Mouse (Mus musculus) urinary bladder, postnatal 25 days (tissue): ENCODE results near the gene H60c.
A peak's percentile ranks its signal among the peaks of the same experiment; 100 is the strongest.
"Not testable (repeated sequence)": the region's sequence is repeated elsewhere in the genome, so short reads cannot be mapped to it uniquely, and the experiment has no call there.

Experiments used
- DNase-seq: peaks from one replicate; pipeline ENCODE4 v3.0.0; 2022; ENCODE audit warnings: low spot score

H60c gene

DNA sequence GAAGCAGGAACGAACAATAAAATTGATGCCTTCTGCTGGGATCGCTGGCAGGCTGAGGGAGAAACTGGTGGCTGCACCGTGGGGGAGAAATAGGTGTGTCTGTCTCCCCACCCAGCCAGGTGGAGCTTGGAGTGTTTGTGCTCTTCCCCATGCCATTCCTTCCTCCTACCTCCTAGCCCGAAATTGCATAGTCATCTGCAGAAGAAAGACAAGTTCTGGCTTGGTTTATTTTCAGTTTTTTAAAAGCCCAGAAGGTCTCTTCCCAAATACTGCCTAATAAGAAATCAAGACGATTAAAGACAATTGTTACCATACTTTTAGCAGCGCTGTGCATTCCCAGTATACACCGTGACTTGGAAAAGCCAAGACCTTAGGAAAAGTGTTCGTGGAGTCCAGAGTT is at the start of gene H60c:
TSS of gene H60c (minus strand) at position 101 of the 400 bp plus-strand sequence.
- DNase-seq: no peak

DNA sequence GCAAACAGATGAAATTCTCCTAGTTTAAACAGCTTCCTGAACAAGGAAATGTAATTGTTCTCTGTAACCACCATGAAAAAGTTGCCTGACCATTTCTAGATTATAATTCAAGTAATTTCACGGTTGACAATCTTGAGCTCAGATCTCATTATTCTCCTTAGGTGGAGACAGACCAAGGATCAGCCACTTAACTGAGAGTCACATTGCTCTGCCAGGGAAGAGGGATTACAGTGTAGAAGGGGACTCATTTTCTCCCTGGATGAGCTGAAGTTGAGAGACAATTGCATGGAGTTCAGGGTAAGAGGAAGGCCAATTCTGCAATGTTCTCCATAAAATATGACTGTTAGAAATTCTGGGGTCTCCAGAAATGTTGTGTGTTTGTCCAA is 41.2 kb upstream of the H60c start:
- no peak for DNase-seq

DNA sequence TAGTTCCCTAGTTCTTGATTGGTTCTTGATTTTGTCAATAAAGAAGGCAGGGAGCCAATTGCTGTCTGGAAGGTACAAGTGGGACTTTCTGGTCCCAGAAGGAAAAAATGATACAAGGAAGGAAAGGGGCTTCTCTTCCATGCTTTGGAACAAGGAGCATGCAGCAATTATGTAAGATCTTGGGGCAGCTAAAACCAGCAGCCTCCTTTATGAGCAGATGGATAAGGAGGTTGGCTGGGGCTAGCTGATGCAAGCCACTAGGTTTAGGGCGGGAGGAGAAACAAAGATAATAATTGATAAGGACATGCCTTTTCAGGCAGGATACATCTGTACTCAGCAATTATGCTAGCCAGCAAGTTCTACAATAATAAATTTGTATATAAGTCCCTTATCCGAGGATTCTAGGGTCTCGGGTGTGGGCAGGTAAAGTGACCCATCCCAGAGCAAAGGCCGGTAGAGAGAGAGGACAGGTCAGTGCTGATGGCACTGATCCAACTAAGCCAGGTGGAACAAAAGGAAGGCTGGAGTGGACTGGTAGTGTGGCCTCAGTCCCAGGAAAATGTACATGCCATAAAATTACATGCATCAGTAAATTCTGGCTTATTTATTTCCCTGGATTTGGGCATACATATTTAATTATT is 40.7 kb upstream of the H60c start:
- DNase-seq: no peak

DNA sequence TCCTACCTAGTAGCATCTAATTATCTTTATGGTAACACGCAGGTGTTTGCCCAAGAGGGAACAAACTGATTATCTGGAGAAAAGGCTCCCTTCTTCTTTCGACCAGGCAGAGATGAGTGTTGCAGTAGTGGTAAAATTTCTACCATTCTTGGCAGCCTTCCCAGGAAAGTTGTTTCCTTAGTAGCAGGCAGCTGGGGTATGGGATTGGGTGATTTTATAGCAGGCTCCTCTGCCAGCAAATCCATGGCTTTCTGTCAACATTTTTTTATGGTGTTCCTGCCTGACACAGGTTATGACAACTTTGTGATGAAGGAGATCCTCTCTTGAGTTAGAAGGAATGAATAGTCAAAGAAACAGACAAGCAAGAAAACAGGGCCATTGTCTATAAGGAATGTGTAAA is 40.2 kb upstream of the H60c start:
- no peak for DNase-seq

DNA sequence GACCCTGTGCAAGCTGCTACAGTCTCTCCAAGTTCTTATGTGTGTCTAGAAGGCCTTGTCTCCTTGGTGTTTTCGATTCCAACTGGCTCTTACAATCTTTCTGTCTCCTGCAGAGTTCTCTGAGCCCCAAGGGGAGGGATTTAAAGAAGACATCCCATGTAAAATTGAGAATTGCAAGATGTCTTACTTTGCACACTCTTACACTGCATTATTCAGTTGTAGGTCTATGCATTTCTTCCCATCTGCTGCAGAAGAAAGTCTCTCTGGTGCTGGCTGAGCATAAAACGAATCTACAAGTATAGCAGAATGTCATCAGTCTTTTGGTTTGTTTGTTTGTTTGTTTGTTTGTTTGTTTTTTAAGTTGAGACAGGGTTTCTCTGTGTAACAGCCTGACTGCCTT is 26.4 kb upstream of the H60c start:
- DNase-seq: no peak

DNA sequence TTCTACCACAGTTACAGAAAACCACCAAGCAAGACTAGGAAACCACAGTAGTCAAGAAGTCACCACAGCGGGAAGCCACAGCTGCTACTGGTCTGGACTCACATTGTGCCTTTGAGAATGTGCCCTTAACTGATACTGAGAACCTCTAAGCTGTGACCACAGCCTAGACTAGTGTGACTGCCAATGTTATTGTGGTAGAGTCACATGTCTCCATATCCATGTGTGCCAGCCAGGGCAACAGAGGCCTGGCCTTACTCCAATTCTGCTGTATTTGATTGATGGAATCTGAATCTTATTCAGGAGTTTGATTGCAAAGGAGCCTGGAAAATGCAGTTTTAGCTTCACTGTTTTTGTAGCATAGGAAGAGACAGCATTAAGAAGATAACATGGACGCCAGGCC is 13.5 kb upstream of the H60c start:
- no peak for DNase-seq

DNA sequence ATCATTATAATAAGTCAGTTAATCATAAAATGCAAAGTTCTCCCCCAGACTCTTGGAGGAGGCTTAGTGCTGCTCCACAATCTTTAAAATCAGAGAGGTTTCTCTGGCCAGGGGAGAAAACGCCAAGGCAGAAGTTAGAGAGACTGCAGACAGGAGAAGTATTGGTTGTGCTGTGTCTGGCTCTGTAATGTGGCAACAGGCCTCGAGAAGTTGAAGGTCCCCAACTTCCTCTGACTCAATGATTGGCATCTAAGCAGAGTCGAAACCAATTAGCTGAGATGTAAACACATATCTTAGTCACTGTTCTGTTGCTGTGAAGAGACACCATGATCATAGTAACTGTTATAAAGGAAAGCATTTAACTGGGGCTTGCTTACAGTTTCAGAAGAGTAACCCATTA is 6.5 kb upstream of the H60c start:
- no peak for DNase-seq

DNA sequence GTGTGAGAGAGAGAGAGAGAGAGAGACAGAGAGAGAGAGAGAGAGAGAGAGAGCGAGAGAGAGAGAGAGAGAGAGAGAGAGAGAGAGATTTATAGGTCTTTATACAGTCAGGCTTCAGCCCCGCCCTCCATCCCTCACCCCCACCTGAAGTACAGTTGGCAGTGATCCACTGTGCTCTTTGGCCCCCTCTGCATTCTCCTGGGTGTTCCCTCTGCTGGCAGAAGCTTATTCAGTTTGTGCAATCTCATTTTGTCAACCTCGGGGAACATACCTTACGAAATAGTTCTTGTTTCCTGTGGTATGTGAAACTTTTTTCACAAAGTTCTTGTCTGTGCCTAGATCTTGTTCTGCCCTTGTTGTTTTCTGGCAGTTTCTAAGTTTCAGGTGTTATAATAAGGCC is 3.5 kb upstream of the H60c start:
- DNase-seq: no peak

DNA sequence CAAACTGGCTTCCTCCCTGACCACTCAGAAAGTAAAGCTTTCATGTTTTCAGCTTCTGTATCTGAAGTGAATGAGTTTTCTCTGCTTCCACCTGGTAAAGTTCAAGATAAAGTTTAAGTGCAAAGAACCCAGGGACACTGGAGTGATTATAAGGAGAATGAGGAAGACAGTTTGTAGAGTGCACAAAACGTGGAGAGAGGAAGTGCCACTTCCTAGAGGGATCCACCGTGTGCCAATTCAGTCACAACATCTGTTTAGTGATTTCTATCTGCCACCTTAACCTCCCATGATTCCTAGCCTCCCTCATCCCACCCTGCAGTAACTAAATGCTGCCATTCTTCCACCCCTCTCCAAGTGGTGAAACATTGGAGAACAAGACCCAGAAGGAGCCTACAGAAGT is 842 bp downstream of the H60c start:
- DNase-seq: no peak

DNA sequence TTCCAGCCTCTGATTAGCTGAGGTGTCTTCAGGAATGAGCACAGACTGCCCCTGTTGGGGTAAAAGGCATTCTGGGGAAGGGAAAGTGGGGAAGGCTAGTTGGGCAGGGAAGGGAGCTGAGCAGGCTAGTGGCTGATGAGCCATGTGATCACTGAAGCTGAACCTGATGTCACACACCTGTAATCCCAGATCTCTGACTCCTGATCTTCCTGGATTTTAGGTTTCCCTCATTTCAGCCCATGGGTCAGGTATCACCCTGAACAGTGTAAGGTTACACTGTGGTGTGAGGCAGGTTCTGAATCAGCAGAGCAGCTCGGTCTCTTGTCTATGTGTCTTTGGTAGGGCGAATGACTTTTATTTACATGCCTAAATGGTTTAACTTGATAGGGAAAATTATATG is 4.8 kb downstream of the H60c start:
- no peak for DNase-seq

DNA sequence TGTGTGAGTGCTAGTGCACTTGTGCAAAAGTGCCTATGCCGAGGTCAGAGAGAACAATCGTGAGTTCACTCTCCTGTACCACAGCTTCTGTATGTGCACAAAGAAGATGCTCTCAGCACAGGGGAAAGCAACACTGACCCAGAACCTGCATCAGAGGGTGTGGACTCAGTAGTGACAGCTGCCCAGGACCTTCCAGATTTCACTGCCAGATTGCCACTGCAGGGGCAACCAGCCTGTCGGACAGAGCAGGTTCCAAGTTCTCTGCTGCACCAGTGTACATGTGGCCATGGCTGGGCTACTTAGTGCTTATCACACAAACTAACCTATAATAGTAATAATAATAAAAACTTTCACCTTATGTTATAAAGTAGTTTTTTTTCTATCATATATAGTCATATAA is 10.2 kb downstream of the H60c start:
- no peak for DNase-seq

DNA sequence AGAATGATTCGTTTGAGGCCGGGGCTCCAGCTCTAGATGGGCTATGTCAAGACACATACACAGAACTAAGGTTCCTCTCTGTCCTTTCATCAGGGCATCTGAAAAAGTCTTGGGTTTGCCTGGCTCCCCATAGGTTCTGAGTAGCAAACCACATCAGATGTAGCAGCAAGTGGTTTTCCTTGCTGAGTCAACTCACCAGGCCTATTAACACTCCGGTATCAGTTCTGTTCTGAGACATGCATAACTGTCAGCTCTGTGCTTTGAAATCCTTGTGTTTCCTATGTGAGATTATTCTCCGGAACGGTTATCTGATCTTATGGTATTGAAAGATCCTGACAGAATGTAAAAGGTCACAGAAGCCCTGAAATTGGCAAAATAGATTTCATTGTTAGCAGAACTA is 29.1 kb downstream of the H60c start:
- DNase-seq: not testable (repeated sequence)

DNA sequence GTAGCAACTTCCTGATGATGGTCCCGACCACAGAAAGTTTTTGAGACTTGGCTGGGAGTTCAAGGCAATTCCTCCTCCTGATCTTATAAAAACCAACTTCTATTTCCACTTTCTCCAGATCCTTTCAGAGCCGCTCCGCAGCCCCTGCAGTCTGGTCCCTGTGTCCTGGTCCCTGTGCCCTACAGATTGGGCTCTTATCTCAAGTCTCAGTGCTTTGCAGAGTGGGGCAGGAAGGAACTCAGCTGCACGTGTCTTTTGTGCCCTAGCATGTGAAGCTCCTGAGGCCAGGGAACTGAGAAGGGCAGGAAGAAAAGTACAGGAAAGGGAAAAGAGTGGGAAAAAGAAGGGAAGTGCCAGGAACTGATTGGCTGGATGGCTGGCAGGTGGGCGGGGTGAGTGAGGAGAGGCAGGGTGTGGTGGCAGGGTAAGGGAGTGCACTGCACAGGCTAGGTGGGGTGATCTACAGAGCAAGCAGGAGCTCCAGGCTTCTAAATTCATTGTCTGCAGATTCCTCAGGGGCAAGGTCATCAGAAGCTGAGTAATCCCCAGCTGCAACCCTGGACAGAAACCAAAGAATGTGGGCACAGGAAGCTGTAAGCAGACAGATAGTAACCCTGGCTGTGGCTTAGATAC is 30.8 kb downstream of the H60c start:
- peak; percentile 14 for DNase-seq

DNA sequence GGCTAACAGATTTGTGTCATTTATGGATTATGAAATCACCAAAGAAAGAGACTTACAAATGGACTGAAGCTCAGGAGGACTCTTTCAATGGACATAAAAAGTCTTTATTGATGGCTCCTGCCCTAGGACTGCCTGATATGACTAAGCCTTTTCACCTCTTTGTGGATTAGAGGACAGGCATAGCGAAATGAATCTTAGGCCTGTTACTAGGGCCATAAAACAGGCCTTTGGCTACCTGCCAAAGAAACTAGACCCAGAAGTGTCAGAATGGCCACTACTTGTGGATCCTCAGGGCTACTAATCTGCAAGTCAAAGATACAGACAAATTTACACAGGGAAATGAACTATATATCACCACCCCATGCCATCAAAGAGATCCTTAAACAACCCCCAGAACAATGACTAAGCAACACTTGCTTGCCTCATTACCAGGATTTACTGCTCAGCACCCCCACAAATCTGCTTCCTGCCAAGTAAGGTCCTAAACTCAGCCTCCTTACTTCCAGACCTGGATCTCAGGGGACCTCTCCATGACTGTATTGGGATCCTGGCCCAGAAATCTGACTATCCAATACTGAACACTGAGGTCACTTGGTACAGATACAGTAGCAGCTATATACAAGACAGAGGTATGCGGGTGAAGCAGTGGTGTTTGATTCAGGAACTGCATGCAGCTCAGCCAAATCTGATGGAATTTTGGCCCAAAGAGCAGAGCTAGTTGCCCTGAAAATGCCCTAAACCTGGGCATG is 39.0 kb downstream of the H60c start:
- DNase-seq: no peak
